Mouse (Mus musculus) olfactory bulb, adult 2 months (tissue): ENCODE data around the gene Foxk1.

Experiments used
- CTCF ChIP-seq: fragments of 200-500 bp; IDR thresholded peaks from 2 replicates; pipeline ENCODE4 v1.5.1; 2012; ENCODE audit warnings: low read depth, mild to moderate bottlenecking, low read length, moderate library complexity; ENCODE audit not compliant: insufficient read depth
- POLR2A ChIP-seq: fragments of 200-500 bp; IDR thresholded peaks from 2 replicates; pipeline ENCODE4 v1.6.1; 2012; ENCODE audit warnings: mild to moderate bottlenecking, low read depth, low read length, moderate library complexity; ENCODE audit not compliant: insufficient read depth

- no peak for TF ChIP-seq CTCF
- no peak for TF ChIP-seq POLR2A
Measured at GRCm38 (mm10) chr5:142505695-142506423, 104.6 kb downstream of the Foxk1 start.
